Mouse (Mus musculus): Measurements from ENCODE around the gene Tmem132d.

DNA sequence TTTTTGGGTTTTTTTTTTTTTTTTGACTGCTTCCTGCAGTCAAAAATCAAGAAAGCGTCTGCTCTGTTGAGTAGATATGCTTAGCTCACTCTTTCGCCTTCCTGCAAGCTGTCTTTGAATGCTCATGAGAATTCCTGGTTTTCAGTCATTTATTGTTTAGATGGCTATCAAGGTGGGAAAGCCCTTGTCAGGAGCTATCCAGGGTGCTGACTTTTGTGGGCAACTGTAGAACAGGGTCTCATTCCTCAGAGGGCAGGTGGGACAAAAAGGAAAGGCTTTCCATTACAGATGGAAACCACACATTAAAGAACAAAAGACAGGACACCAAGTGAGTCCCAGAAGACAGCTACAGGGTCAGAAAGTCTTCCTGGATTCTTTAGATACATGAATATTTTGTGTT lies 360.3 kb downstream of the Tmem132d start:
- TF ChIP-seq FLI1 (IDR thresholded peaks at IDR 0.05; ENCODE audit: low read length) = no peak
- no peak for TF ChIP-seq GATA1 (IDR thresholded peaks at IDR 0.05; ENCODE audit: borderline replicate concordance, low read length)

All from megakaryocyte, embryonic 14.5 days (primary cell).